Mouse (Mus musculus) cerebellum, adult 2 months (tissue): ENCODE results near the gene Gm42791. TPM values are rescaled to one million over a fixed set of nuclear protein-coding genes. Genes with fewer than 3 reads are reported as not detected.
A peak's percentile ranks its signal among the peaks of the same experiment; 100 is the strongest.

Source experiments
- DNase-seq, 2 experiments: peaks; one replicate each; pipeline ENCODE4 v3.0.0; 2021
- H3K27ac ChIP-seq: fragments of 200-500 bp; 2 replicates; pipeline ENCODE4 v1.5.1; 2012; ENCODE audit warnings: low read length, control low read depth, inconsistent platforms; ENCODE audit not compliant: insufficient read depth
- H3K27me3 ChIP-seq: fragments of 200-500 bp; 2 replicates; pipeline ENCODE4 v1.6.1; 2012; ENCODE audit warnings: inconsistent platforms, mild to moderate bottlenecking, low read length, moderate library complexity; ENCODE audit not compliant: control insufficient read depth, insufficient read depth
- H3K4me1 ChIP-seq: fragments of 200-500 bp; 2 replicates; pipeline ENCODE4 v1.6.1; 2011; ENCODE audit warnings: low read length; ENCODE audit not compliant: control insufficient read depth, insufficient read depth
- H3K4me3 ChIP-seq: fragments of 200-500 bp; replicated peaks from 2 replicates; pipeline ENCODE3; 2011; ENCODE audit warnings: mild to moderate bottlenecking, low read depth, low read length, control low read depth; ENCODE audit not compliant: insufficient read depth
- CTCF ChIP-seq: fragments of 200-500 bp; IDR thresholded peaks from 2 replicates; pipeline ENCODE4 v1.5.1; 2011; ENCODE audit warnings: low read depth, mild to moderate bottlenecking, control low read depth, low read length, moderate library complexity, borderline replicate concordance; ENCODE audit not compliant: insufficient read depth
- POLR2A ChIP-seq: fragments of 200-500 bp; IDR thresholded peaks from 2 replicates; pipeline ENCODE4 v1.6.1; 2011; ENCODE audit warnings: low read length, control low read depth, borderline replicate concordance; ENCODE audit not compliant: insufficient read depth
- WGBS: fragments of 180-500 bp; shearing (Covaris S2); methylation state at CpG from one replicate; pipeline ENCODE4 v1.1.7; 2018; 5-methylcytosine and 5-hydroxymethylcytosine counted together
- polyA plus RNA-seq: library from polyadenylated mRNA; depleted of rRNA; stranded (reverse); fragments of >200 nt; gene quantifications from 2 replicates; pipeline ENCODE4 v1.2.3, GENCODE M21; 2012

Gene Gm42791
- polyA plus RNA-seq, 1 experiment, result not detected

DNA sequence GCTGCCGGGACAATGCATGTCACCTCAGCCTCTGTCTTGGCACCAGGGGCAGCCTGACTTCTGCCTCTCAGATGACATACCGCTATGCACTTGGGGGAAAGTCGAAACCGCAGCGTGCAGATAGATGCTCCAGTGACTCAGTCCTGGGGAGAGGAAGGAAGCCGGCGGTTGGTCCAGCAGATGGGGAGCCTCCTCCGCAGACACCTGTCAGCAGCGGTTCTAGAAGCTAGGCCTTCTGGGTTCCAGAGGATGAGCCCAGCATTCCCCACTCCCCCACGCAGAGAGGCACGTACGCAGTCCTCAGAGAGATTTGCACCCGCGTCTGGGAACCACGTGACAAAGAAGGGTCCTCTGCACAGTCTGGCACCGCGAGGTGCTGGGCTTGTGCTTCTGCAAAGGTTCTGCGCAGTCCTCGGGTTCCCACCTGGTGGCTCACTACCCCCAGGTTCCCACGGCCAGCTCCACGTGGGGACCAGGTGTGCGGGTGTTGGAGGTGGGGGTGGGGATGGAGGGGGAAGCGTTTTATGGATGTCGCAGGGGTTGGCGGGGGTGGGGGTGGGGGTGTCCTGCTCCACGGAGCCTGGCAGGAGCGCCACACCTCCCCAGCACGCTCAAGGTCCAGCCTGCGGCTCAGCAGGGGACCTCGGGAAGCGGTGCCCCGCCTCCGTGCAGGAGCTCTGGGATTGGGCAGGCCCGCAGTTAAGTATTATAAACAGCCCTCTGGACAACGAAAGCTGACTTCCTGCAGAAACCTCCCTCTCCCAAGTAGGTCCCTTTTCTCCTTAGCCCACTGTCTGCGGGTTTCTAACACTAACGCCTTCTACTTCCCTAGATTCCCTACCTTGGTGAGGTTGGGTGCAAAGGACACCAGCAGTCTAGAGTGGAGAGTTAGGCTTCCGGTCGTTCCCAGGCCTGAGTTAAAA is 35.6 kb downstream of the Gm42791 start:
- Histone ChIP-seq H3K4me1 (peaks cover 4% of the 10 kb centered on the region; the same call in 1 of the 2 replicates), H3K27me3 (no peaks in the 10 kb centered on the region), H3K27ac (peak overlapping the region; percentile 57), H3K4me3 (peak overlapping the region; percentile 56)
- 3% methylated on average over 39 of the region's 39 CpGs for WGBS
- DNase-seq, result peak; percentile 68 to 72
- TF ChIP-seq CTCF (no peak), POLR2A (no peak)

DNA sequence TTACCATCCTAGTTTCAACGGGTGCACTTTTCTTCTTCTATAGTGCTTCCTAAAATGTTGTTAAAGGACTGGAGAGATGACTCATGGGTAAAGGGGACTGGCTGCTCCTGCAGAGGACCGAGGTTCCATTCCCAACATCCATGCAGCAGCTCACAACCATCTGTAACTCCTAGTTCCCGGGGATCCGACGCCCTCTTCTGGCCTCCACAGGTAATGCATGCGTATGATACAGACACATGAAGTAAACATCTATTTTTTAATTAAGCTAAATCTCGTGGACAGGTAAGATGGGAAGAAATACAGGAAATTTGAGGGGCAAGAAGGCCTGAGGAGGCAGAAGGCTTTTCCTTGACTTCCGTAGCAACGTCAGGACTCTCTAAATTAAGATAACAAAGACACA is 36.6 kb downstream of the Gm42791 start:
- 54% methylated on average over 9 of the region's 9 CpGs for WGBS
- peak in 1 of 2 experiments; percentile 38 for DNase-seq
- Histone ChIP-seq H3K4me1 (peaks cover 4% of the 10 kb centered on the region; the same call in 1 of the 2 replicates), H3K27ac (no peak overlapping the region), H3K4me3 (no peak overlapping the region), H3K27me3 (no peaks in the 10 kb centered on the region)
- TF ChIP-seq CTCF (peak; percentile 57), POLR2A (no peak)

DNA sequence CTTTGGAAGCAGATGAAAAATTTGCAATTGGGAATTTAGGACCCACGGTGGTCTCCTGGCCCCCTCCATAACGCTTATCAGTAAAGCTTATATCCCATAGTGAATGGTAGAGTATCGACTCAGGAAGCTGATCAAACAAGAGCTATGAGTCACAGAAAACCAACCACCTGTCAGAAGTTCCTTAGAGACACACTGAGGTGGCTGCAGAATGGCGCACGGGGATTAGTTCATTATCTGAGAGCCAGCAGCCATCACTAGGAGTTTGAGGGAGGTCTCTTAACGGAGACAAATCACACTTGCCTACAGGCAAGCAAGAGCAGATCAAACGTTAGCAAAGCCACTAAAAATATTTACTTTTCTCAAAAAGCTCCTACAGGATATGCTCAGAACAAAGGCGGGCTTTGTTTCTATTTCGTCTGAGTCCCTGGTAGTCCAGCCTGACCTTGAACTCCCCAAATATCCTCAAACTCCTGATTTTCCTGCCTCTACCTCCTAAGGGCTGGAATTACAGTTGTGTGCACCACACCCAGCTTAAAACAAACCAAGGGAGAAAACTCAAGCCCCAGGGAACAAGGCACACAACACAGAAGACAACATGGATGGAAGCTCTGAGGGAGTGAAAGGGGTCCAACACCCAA is 37.9 kb downstream of the Gm42791 start:
- H3K27ac ChIP-seq, result no peak overlapping the region
- no peak for DNase-seq
- TF ChIP-seq CTCF, result no peak
- H3K4me1 ChIP-seq, result peaks cover 4% of the 10 kb centered on the region; the same call in 1 of the 2 replicates
- 83% methylated on average over 9 of the region's 9 CpGs for WGBS
- H3K27me3 ChIP-seq, result no peaks in the 10 kb centered on the region
- H3K4me3 ChIP-seq, result no peak overlapping the region

DNA sequence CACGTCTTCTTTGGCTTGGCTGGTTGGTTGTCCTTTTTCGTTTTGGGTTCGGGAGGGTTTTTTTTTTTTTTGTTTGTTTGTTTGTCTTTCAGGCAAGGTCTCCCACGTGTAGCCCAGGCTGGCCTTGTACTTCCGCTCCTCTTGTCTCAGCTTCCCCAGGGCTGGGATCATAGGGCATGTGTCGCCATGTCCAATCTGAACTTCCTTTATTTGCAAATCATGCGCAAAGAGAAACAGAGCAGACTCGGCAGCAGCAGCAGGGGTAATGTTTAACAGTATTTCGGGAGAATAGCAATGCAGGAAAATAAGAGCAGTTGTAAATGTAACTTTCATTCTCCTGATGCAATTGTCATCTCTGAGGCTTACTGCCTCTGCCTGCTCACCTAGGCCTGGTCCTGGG is 38.9 kb downstream of the Gm42791 start:
- TF ChIP-seq CTCF, result no peak
- no peak for TF ChIP-seq POLR2A
- WGBS, result 79% methylated on average over 9 of the region's 9 CpGs

DNA sequence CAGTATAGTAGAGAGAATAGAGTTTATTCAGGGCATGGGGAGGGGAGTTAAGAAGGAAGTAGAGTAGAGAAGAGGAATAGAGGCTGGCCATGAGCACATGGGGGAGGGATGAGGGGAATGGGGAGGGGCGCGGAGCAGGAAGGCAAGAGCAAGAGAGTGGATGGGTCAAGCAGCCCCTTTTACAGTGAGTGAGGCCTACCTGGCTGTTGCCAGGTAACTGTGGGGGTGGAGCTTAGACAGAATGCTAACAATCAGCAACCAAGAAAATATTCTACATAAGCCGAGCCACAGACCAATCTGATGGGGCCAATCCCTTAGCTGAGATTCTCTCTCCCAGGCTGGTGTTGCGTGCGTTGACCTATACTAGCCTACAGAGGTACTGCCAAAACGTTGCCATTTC is 39.4 kb downstream of the Gm42791 start:
- DNase-seq, result no peak
- WGBS, result 84% methylated on average over 6 of the region's 6 CpGs
- H3K27ac ChIP-seq, result no peak overlapping the region
- H3K4me3 ChIP-seq, result no peak overlapping the region
- peaks cover 4% of the 10 kb centered on the region; the same call in 1 of the 2 replicates for H3K4me1 ChIP-seq
- H3K27me3 ChIP-seq, result no peaks in the 10 kb centered on the region
- TF ChIP-seq POLR2A, result no peak
- no peak for TF ChIP-seq CTCF

More for the DNA sequence above, 38.9 kb downstream of the Gm42791 start:
- no peak for DNase-seq
- no peaks in the 10 kb centered on the region for H3K27me3 ChIP-seq
- no peak overlapping the region for H3K27ac ChIP-seq
- peaks cover 4% of the 10 kb centered on the region; the same call in 1 of the 2 replicates for H3K4me1 ChIP-seq
- H3K4me3 ChIP-seq, result no peak overlapping the region

DNA sequence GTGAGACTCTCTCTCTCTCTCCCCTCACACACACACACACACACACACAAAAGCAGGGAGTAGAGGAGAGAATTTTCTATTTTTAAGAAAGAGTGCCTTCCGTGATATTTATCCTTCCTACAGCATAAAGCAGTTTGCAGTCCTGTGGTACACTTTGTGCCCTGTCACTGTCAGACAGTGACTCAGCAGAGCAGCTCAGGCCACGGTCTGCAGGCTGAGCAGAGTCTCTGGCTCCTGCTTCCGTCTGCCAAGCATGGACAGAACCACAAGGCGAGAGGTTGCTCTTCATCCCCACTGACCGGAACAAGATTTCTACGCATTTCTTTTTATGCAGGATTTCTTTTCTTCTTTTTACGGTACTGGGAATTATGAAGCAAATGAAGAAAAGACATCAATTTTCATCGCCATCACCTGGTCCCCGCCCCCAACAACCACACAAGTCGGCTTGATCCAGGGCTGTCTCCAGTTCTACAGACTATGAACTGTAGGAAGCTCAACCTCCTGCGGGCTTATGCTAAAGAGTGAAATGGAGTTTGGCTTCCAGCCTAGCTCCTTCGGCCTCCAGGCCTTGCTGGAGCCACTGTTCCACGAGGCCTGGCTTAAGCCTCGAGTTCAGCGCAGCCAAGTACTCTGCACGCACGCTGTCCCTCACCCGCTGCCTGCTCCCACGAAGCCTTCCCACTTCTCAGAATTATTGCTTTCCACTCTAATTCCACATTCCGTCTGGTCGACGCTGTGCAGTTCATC is 40.5 kb downstream of the Gm42791 start:
- TF ChIP-seq POLR2A (no peak), CTCF (no peak)
- Histone ChIP-seq H3K27ac (no peak overlapping the region), H3K4me1 (0 out of 2 replicates have a peak, but pooled peaks cover 2% of the 10 kb centered on the region), H3K27me3 (no peaks in the 10 kb centered on the region), H3K4me3 (no peak overlapping the region)
- WGBS, result 46% methylated on average over 22 of the region's 22 CpGs
- peak in 1 of 2 experiments; percentile 30 for DNase-seq

DNA sequence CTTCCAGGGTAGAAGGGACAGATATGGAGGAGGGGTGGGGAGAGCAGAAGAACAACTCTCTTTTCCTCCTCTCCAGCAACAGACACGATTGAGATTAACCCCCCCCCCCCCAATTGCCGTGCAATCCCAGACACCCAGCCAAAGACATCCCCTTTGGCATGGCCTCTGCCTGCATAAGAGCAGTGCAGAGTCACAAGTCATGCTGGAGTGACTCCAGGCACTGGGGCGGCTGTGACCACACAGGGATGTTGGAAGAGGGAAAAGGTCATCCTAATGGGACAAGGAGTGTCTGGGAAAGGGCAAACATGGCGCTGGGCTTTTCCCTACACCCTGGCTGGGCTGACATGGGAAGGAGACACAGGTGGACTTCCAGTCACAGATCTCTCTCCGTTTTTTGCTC is 41.8 kb downstream of the Gm42791 start:
- H3K4me1 ChIP-seq, result no peaks in the 10 kb centered on the region
- H3K4me3 ChIP-seq, result no peak overlapping the region
- no peak overlapping the region for H3K27ac ChIP-seq
- DNase-seq, result no peak
- 22% methylated on average over 5 of the region's 5 CpGs for WGBS
- H3K27me3 ChIP-seq, result no peaks in the 10 kb centered on the region
- TF ChIP-seq CTCF, result no peak
- TF ChIP-seq POLR2A, result no peak
